Mouse (Mus musculus) ES-E14 (cell line): ENCODE measurements around the gene Slc25a54. TPM values are rescaled to one million over a fixed set of nuclear protein-coding genes. Genes with fewer than 3 reads are reported as not detected.

Experiments
- DNase-seq: peaks from one replicate; pipeline ENCODE4 v3.0.0-alpha.2; 2013; ENCODE audit warnings: low read depth, low spot score
- H3K27ac ChIP-seq: 2 replicates; pipeline ENCODE4 v1.5.1; 2012; ENCODE audit warnings: low read depth, mild to moderate bottlenecking, low read length, moderate library complexity, mixed read lengths; ENCODE audit not compliant: poor library complexity, insufficient read depth, severe bottlenecking
- H3K36me3 ChIP-seq: 2 replicates; pipeline ENCODE4 v1.6.1; 2012; ENCODE audit warnings: mild to moderate bottlenecking, low read length, moderate library complexity, mixed read lengths; ENCODE audit not compliant: control insufficient read depth, poor library complexity, insufficient read depth, severe bottlenecking
- H3K4me1 ChIP-seq, 2 experiments: fragments of 150-350 bp in 1 of 2; sonication (generic) in 1 of 2; 2 replicates each; pipeline ENCODE4 v1.6.1; 2012; ENCODE audit warnings: low read length in 2 of 2, mild to moderate bottlenecking in 1 of 2, mixed read lengths in 1 of 2; ENCODE audit not compliant: control insufficient read depth in 2 of 2, insufficient read depth in 2 of 2, poor library complexity in 1 of 2
- H3K4me3 ChIP-seq, 2 experiments: fragments of 150-350 bp in 1 of 2; sonication (generic) in 1 of 2; 2 replicates each; pipeline ENCODE4 v1.5.1; 2012; ENCODE audit warnings: low read length in 2 of 2, low read depth in 1 of 2, mild to moderate bottlenecking in 1 of 2, mixed read lengths in 1 of 2; ENCODE audit not compliant: insufficient read depth in 1 of 2, poor library complexity in 1 of 2, severe bottlenecking in 1 of 2
- H3K9ac ChIP-seq: 2 replicates; pipeline ENCODE4 v1.6.1; 2012; ENCODE audit warnings: low read depth, mild to moderate bottlenecking, low read length, mixed read lengths; ENCODE audit not compliant: poor library complexity, insufficient read depth, severe bottlenecking
- H3K9me3 ChIP-seq: fragments of 150-350 bp; sonication (generic); 2 replicates; pipeline ENCODE4 v1.6.1; 2012; ENCODE audit warnings: low read depth, mild to moderate bottlenecking, low read length; ENCODE audit not compliant: control insufficient read depth, insufficient read depth
- CHD2 ChIP-seq: IDR thresholded peaks from 2 replicates; pipeline ENCODE4 v1.6.1; 2014; ENCODE audit warnings: mild to moderate bottlenecking, low read depth, low read length, inconsistent platforms
- HCFC1 ChIP-seq: IDR thresholded peaks from 2 replicates; pipeline ENCODE4 v1.6.1; 2012; ENCODE audit warnings: low read length, inconsistent platforms, borderline replicate concordance; ENCODE audit not compliant: insufficient read depth
- MAFK ChIP-seq: IDR thresholded peaks from 2 replicates; pipeline ENCODE4 v1.6.1; 2014; ENCODE audit warnings: mild to moderate bottlenecking, low read depth, low read length, inconsistent platforms; ENCODE audit not compliant: insufficient read depth
- ZC3H11A ChIP-seq: IDR thresholded peaks from 2 replicates; pipeline ENCODE4 v1.6.1; 2012; ENCODE audit warnings: low read depth, mild to moderate bottlenecking, inconsistent platforms, low read length, borderline replicate concordance
- ZNF384 ChIP-seq: IDR thresholded peaks from 2 replicates; pipeline ENCODE4 v1.6.1; 2012; ENCODE audit warnings: low read depth, low read length, inconsistent platforms
- in situ Hi-C, 2 experiments: fragments of 600-800 bp; cut with MboI; formaldehyde crosslinking; loops; one replicate each; pipeline ENCODE4 v1.15.1; 2025; ENCODE audit warnings: low sequenced_read_pairs in 2 of 2, inconsistent platforms in 1 of 2; ENCODE audit not compliant: unreplicated experiment in 2 of 2
- total RNA-seq: library from RNA; depleted of rRNA; stranded (reverse); fragments of 300-350 nt; gene quantifications from 2 replicates; pipeline ENCODE4 v1.2.3, GENCODE M21; 2012; rRNA removed

Slc25a54 gene
- total RNA-seq, 1 experiment, result not detected

GRCm38 (mm10) chr3:109164644-109165043, 84.4 kb downstream of the Slc25a54 start:
- no peaks in the 10 kb centered on the region for H3K9me3 ChIP-seq
- no peak overlapping the region for H3K27ac ChIP-seq
- no peak for DNase-seq
- H3K36me3 ChIP-seq, result no peaks in the 10 kb centered on the region
- TF ChIP-seq CHD2 (no peak), ZNF384 (no peak), HCFC1 (no peak), ZC3H11A (no peak), MAFK (no peak)
- H3K4me1 ChIP-seq, result no peaks in the 10 kb centered on the region
- in situ Hi-C loops, result loop anchor here in 1 of 2 experiments (25.0 kb wide), 1 partner anchor 323 kb away; no protein-coding TSS in a partner anchor
- H3K4me3 ChIP-seq, result no peak overlapping the region
- no peak overlapping the region for H3K9ac ChIP-seq

GRCm38 (mm10) chr3:109165214-109165829, 85.1 kb downstream of the Slc25a54 start:
- no peak overlapping the region for H3K4me3 ChIP-seq
- no peaks in the 10 kb centered on the region for H3K4me1 ChIP-seq
- TF ChIP-seq ZC3H11A (no peak), HCFC1 (no peak), ZNF384 (no peak), CHD2 (no peak), MAFK (no peak)
- H3K9ac ChIP-seq, result no peak overlapping the region
- no peak for DNase-seq
- in situ Hi-C loops, result loop anchor here in 1 of 2 experiments (25.0 kb wide), 1 partner anchor 322 kb away; no protein-coding TSS in a partner anchor
- no peak overlapping the region for H3K27ac ChIP-seq
- H3K36me3 ChIP-seq, result no peaks in the 10 kb centered on the region
- H3K9me3 ChIP-seq, result no peaks in the 10 kb centered on the region

Other genes starting within 250 kb of the Slc25a54 start
- 11.2 and 18.1 TPM in 2 replicates for gene Stxbp3, start 239.9 kb upstream of the Slc25a54 start, total RNA-seq
- gene Fndc7, start 190.5 kb upstream of the Slc25a54 start, total RNA-seq, result 0.09 TPM in 1 of 2 replicates, not detected in the other
- 69.7 and 70.6 TPM in 2 replicates for gene Prpf38b, start 168.7 kb upstream of the Slc25a54 start, total RNA-seq
- gene Henmt1, start 140.6 kb upstream of the Slc25a54 start, total RNA-seq, result 0.53 and 1.7 TPM in 2 replicates
- gene Gm9857, start 140.0 kb upstream of the Slc25a54 start, total RNA-seq, result 0.76 TPM in 1 of 2 replicates, not detected in the other
- 3.3 and 7.5 TPM in 2 replicates for gene Fam102b, start 52.9 kb upstream of the Slc25a54 start, total RNA-seq
- gene Slc25a24, start 42.7 kb downstream of the Slc25a54 start, total RNA-seq, result 6.9 and 19.0 TPM in 2 replicates